Mouse (Mus musculus) erythroblast, embryonic 14.5 days (primary cell): ENCODE data around the gene Thy1.

Experiments used
- GATA1 ChIP-seq: IDR thresholded peaks from 2 replicates; pipeline ENCODE4 v1.6.1; 2012; ENCODE audit warnings: low read length, inconsistent platforms, mixed read lengths
- TAL1 ChIP-seq: IDR thresholded peaks from 3 replicates; pipeline ENCODE4 v1.6.1; 2012; ENCODE audit warnings: low read length, inconsistent platforms, mixed read lengths

DNA sequence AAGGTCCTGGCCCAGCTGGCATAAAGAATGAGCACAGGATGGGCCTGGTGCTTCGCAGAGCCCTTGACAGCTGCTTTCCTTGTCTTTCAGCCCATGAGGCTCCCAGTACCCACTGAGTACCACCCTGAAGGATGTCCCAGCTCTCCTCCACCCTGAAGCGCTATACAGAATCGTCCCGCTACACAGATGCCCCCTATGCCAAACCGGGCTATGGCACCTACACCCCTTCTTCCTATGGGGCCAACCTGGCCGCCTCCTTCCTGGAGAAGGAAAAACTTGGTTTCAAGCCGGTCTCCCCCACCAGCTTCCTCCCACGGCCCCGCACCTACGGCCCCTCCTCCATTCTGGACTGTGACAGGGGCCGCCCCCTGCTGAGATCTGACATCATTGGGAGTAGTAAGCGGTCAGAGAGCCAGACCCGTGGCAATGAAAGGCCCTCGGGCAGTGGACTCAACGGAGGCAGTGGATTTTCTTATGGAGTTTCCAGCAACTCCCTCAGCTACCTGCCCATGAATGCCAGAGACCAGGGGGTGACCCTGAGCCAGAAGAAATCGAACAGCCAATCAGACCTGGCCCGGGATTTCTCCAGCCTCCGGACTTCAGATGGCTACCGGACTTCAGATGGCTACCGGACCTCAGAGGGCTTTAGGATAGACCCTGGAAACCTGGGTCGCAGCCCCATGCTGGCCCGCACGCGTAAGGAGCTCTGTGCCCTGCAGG lies 32.3 kb downstream of the Thy1 start:
- TF ChIP-seq TAL1, result no peak
- TF ChIP-seq GATA1, result no peak
